Mouse (Mus musculus): ENCODE data around the gene Ccdc38.
"Not testable (repeated sequence)": the region's sequence is repeated elsewhere in the genome, so short reads cannot be mapped to it uniquely, and the experiment has no call there.

The Ccdc38 gene

DNA sequence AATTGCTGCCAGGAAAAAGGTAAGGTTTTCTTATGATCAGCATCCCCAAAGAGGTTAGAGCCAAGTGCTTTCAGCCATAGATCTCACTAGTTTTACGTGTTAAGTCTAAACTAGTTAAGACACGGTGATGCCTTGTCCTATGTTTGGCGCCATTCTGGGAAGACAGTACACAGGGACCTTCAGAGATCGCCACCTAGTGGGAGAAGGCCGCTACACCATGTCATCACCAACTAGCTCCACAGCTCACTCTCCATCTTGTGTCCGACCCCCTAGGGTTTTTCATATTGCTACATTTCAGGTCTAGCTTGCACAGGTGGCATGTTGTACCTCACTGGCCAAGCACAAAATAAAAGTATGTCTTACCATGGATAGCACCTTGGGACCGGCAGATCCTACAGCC, 8.6 kb downstream of the Ccdc38 start:
- DNase-seq (ENCODE audit: low spot score), result peak; percentile 93

DNA sequence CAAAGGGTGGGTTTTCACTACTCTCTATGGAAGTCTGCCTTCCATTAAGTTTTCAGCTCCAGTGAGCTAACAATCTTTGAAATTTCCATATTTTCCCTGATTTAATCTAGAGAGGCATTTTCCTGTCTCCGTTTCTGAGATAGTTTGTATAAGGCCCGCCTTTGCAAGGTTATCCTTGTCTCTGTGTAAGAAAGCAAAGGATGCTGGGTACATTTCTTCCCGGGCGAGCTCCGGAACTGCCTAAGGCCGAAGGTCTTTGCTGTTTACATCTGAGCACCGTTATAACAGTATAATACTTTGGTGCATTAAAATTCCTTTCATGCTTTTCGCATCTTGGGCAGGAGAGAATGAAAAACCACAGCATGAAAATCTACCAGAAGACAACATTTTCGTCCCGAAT, 9.4 kb downstream of the Ccdc38 start:
- DNase-seq (ENCODE audit: low spot score), result no peak

DNA sequence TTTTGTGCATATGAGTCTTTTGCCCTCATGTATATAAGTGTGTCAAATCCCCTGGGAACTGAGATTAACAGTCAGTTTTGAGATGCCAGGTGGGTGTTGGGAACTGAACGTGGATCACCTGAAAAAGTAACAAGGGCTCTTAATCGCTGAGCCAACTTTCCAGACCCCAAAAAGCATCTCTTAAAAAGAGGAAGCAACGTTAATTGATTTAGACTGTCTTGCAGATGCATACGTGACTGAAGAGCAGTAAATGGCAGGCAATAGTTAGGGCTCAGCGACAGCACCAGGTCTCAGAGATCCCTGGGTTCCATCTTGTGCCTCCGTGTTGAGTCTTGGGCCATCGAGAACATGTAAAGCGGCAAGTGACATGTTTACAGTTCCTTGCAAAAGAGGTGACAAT, 12.2 kb downstream of the Ccdc38 start:
- no peak for DNase-seq (ENCODE audit: low spot score)

DNA sequence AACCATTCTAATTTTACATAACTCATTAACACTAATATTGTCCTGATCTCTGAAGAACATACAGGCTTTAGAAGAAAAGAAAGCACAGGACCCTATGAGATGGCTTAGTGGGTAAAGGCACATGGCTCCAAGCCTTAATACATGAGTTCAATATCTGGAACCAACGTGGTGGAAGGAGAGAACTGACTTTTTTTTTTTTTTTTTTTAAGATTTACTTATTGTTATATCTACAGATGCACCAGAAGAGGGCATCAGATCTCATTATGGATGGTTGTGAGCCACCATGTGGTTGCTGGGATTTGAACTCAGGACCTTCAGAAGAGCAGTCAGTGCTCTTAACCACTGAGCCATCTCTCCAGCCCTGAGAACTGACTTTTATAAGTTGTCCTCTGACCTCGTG, 17.5 kb downstream of the Ccdc38 start:
- DNase-seq (ENCODE audit: low spot score), result not testable (repeated sequence)

DNA sequence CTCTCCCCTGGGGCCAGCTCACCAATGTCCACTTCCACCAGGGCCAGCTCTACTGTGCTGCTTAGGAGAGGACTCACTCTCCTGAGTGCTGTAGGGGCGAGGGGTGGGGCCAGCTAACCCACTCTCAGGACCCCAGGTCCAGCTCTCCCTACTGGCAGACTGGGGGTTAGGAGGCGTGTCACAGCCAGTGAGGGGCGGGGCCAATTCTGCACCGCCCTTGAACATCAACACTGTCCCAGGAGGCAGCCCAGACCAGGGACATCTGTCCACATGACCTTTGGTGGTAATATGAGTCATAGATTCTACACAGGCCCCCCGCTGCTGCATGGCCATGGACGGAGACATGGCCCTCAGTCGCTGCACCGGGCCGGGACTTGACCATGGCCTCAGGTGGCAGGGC, 19.4 kb downstream of the Ccdc38 start:
- no peak for DNase-seq (ENCODE audit: low spot score)

DNA sequence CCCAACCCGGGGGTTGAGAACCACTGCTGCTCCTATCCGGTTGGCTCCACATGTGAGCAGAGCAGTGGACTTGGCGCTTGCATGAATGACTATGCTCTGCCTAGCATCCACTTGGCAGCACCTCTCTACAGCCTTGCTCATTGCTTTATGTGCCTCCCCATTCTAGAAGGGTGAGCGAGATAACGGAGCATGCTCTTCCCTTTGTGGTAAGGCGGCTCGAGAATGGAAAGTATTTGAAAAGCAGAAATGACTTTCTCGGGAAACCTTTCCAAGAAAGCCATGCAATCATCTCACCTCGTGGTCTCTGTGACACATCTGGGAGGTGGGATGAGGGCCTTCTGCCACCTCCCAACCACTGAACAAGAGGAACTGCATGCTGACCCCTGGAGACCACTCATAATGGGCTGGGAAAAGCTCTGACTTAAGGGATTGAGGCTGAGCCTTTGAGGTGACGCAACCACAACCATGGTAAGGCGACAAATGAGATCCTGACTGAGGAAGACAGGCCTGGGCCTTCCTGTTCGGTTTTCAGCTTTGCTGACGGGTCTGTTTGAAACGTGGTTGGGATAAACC, 24.2 kb downstream of the Ccdc38 start:
- DNase-seq (ENCODE audit: low spot score), result no peak

DNA sequence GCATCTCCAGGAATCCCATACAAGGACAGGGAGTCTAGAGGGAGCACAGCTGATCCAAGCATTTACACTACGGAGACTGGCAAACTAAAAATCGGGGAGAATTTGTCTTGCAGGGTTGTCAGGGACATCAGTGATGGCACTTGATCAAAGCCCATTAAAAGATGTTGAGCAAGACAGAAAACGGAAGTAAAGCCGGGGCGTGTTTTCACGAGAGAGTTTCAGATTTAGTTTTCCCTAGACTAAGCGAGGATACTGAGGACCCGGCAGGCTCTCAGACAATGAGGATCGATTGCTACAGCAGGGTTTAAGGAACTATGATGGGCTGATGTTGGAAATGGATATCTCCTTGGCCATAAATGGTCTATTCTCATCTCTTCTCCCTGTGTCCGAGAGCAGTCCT, 26.6 kb downstream of the Ccdc38 start:
- DNase-seq (ENCODE audit: low spot score), result no peak

DNA sequence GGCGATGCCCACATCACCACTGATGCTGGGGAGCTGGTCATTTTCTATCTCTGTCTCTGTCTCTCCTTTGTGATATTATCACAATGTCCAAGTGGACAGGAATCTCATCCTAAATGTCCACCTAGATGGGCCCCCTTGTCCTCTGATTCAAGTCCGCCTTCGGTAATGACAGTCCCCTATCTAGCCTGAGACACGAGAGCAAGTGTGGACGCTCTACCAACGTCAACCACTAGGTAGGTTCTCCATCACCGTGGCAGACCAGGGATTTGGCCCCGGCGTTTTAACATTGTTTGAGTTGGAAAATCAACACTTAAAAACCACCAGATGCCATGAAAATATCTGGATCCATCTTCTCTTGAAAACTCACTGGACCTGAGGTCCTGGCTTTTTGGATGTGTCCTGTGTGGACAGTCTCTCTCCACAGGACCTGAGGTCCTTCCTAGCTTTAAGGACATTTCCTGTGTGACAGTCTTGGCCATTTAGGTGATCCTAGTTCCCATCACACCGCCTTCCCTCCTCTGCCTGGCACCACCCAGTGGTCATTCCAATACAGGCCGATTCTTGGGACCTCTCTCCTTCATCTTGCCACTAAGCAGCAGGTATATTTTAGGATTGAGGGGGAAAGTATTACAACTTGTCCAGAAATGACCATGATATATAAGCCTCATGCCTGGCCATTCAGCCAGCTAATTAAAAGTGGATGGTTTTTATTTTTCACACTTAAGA, 27.6 kb downstream of the Ccdc38 start:
- no peak for DNase-seq (ENCODE audit: low spot score)

DNA sequence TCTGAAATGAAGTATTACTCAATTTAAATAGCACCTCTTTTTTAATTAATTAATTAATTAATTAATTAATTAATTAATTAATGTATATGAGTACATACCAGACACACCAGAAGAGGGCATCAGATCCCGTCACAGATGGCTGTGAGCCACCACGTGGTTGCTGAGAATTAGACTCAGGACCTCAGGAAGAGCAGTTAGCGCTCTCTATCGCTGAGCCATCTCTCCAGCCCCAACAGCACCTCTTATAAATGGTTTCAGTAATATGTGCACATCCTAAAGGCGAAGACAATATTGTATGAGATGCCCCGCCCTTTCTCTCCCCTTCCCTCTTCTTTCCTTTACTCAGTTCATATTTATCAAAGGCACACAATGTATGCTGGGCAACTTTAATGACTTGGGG, 28.2 kb downstream of the Ccdc38 start:
- no peak for DNase-seq (ENCODE audit: low spot score)

DNA sequence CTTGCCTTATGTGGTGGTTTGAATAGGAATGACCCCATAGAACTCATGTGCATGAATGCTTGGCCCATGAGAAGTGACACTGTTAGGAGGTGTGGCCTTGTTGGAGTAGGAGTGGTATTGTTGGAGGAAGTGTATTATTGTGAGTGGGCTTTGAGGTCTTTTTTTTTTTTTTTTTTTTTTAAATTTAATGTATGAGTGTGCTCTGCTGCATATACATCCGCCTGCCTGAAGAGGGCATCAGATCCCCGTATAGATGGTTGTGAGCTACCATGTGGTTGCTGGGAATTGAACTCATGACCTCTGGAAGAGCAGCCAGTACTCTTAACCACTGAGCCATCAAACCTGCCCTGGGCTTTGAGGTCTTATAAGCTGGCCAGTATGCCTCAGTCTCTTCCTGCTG, 31.8 kb downstream of the Ccdc38 start:
- no peak for DNase-seq (ENCODE audit: low spot score)

DNA sequence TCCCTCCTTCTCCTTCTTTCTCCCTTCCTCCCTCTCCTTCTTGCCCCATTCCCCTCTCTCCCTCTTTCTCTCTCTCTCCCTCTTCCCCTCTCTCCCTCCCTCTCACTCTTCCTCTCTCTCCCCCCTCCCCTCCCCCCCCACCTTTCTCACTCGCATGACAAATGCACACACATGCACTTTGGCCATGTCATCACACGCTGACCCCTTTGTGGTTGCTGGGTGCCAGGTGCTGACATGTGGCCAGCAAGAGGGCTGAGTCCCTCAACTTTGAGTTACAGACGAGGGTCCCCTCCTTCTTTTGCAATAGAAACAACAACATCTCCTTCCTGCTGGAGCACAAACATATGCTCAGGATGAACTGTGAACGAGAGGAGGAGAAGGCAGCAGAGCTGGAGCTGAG, 34.5 kb downstream of the Ccdc38 start:
- DNase-seq (ENCODE audit: low spot score), result no peak

DNA sequence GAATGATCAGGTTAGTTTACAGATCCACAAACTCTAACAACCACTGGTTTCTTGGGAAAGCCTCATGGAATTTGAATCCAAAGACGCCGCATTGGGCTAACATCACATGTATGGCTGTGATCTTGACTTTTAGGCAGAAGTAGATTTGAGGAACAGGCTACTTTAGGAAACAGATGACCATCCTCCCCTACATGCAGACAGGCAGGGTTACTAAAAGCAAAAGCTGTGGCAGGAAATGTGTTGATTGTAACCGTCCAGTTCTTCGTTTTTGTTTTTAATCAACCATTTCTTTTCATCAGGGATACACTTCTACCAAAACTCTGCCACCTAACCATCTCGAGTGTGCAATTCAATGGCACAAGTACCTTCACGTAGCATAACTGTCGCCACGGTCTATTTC, 35.5 kb downstream of the Ccdc38 start:
- no peak for DNase-seq (ENCODE audit: low spot score)

DNA sequence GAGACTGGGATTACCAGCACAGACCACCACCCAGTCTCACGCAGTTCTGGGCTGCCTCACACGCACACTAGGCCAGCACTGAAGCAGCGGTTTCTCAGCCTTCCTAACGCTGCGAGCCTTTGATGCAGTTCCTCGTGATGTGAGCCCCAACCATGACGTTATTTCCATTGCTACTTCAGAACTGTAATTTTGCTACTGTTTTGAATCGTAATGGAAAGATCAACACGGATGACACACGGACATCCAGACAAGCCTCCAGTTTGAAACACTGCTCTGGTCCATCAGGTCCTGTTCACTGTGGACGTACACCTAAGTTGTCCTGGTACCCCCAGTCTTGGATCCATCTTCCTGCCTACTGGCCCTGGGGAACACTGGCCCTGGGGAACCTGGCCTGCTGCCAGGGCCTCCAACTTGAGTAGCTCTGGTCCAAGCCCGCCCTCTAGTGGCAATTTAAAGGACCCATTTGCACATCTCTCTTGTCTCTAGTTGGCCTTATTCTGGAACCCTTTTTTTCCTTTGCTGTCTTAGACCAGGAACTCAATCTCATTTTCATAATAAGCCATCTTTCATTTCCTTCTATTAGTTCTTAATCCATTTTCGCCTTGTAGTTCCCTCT, 36.9 kb downstream of the Ccdc38 start:
- peak; percentile 86 for DNase-seq (ENCODE audit: low spot score)

DNA sequence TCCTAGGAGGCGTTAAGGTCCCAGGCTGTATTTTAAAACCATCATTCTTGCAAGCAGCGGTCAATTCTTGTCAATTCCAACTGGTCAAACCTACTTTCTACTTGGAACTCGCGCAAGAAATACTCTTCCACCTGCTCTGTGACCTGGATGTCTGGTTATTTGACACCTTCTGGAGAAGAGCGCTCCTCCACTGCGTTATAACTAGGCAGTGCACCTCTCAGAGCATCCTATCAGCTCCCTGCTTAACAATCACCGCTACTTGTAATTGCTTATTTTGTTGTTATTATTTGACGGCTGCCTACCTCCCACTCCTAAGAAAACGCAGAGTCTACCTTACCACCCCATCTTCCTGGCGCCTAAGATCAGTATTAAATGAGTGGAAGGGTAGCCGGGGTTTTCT, 48.4 kb downstream of the Ccdc38 start:
- DNase-seq (ENCODE audit: low spot score), result peak; percentile 55

DNA sequence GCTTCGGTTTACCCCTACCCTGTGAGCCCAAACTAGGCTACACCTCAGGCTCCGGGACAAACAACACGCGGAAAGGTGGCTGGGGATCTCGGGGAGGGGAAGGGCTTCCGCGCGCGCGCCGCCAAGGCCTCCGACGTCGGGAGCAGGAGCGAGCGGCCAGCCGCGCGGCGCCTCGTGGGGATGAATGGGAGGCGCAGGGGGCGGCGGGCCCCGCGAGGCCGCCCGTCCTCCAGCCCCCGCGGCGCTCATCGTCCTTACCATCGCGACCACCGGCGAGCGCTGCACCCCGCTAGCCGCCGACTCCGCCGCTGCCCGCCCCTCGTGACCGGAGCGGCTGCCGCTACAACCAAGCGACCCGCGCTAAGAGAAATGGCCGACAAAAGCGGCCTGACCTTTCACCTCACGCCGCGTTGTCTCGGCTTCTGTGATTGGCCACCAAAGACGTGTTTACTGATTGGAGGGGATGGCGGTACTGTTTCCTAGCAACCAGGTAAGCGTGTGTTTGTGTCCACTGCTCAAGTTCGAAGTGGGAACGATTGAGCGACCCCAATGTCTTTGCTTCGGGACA, 48.9 kb downstream of the Ccdc38 start, which contains the start of gene Snrpf:
Gene Snrpf (minus strand): TSS at position 426 of the 568 bp plus-strand sequence.
- peak; percentile 99 for DNase-seq (ENCODE audit: low spot score)

DNA sequence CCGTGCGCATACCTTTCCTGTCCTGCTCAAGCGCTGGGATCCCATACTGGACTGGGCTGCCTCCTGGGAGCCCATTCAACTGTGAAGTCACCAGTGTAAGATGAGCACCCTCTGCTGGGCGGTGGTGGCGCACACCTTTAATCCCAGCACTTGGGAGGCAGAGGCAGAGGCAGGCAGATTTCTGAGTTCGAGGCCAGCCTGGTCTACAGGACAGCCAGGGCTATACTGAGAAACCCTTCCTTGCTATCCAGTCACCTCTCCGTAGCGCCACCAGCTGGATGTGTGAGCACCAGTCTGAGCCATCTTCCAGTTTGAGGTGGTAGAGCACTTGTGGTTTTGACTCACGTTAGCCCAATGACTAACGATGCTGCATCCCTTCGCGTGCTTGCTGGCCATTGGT, 52.0 kb downstream of the Ccdc38 start:
- peak; percentile 29 for DNase-seq (ENCODE audit: low spot score)

DNA sequence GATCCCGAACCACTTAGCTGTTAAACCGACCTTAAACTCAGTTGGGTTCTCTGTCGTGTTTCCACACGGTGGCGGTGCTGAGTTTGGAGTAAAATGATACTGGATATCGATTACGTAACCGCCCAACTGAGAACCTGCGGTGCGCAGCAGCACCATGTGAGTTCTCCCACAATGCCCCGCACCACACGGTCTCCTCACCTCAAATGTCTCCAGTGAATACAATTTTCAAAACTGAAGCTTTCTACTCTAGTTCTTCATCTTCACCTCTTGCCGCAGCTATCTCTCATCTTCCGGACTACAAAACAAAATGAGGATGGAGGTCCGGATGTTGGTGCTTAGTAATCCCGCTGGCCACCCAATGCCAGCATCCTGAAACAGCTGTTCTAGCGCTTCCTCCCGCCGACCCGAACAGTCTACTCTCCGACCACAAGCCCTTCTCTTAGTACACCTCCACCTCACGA, 53.6 kb downstream of the Ccdc38 start:
- DNase-seq (ENCODE audit: low spot score), result peak; percentile 96

DNA sequence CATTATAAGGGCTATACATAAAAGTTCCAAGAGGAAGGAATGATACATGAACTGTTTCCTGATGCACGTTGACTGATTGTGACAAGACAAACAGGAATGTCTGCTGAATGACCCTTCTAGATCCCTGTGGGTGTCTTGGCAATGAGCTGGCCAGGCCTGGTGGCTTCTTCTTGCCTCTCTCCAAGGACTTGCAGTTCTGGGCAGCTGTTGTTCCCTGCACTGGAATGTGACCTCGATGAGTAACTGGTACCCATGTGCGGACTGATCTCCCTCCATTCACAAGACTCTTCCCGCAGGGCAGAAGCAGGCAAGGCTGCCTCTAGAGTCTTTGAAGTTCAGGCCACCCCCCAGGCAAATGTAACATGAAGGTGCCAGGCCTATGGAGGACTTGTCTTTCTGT, 55.4 kb downstream of the Ccdc38 start:
- DNase-seq (ENCODE audit: low spot score), result no peak

DNA sequence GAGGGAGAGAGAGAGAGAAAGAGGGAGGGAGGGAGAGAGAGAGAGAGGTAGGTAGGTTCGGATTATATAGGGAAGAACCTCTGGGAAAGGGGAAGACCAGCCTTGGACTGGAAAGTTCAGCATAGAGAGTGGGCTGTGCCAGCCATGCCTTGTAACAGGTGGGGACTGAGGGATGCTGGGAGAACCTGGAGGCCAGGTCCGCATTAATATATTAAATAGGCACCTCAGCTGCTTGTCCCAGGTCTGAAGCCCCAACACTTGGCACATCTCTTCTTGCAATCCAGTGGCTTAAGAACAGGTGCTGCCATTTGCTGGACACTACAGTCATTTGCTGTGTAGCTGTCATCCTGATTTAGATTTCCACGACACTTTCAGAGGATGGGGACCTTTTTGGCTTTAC, 56.2 kb downstream of the Ccdc38 start:
- no peak for DNase-seq (ENCODE audit: low spot score)

DNA sequence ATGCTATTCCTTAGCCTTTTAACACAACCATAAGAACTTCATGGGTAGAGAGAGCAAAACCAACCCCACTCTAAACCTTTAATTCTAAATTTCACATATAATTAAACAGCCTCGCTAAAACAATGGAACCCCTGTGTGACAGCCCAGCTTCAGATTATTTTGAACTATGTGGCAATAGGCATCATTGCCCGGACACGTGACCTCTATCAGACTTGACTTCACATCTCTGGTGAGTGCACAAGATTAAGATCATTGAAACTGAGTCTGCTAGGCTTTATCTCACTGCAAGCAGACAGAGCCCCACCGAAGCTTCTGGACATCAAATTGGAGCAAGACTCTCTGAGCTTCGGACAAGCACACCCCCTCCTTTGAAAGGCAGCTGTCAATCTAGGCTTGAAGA, 61.9 kb downstream of the Ccdc38 start:
- no peak for DNase-seq (ENCODE audit: low spot score)

DNA sequence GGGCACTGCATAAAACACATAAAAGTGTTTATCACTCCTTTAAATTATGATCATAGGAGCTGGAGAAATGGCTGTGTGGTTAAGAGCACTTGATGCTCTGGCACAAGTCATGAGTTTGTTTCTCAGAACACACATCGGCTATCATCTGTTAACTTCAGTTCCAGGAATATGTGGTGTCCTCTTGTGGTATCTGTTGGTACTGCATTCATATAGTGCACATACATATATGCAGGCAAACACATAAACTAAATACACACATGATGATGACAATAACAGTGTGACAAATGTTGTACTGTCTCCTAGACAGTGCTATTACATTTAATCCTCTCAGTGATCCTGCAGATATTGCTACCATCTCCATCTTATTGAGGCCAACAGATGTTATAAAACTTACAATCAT, 62.8 kb downstream of the Ccdc38 start:
- no peak for DNase-seq (ENCODE audit: low spot score)

DNA sequence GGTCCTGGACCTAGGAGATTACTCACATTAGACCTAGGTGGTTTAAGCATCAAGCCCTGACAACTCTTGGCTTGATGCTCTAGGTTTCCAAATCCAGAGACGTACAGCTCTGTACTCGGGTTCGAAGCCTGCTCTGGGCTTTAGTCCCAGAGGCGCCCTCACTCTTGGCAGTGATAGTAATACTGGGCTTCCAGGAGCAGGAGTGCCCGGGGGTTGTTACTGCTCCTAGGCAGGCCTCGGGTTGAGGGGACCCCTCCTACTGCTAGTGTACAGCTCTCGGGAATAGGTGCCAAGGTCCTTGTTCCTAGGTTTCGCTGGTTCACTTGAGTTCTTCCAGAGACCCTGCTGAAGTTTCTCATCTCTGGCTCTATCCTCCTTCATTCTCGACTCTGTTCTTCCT, 65.9 kb downstream of the Ccdc38 start:
- no peak for DNase-seq (ENCODE audit: low spot score)

DNA sequence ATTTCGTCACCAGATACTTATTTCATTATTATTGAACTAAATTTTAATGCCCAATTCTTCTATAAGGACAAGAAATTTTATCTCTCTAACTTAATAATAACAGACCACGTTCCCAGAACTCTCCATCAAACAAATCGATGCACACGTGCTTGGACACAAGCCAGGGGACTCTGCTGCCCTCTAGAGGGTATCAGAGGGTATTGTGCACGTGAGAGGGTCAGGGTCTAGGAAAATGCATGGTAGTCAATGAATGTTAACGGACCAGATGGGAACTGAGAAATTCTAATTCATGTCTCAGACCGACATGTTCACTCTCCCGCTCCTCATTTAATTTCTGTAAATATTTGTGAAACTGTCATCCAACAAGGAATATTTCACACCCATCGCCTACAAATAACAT, 67.6 kb downstream of the Ccdc38 start:
- peak; percentile 73 for DNase-seq (ENCODE audit: low spot score)

All from embryo, embryonic 10.5 days (tissue).